Mouse (Mus musculus) heart, embryonic 14.5 days (tissue): ENCODE data around the gene Hoxa4. TPM values are rescaled to one million over a fixed set of nuclear protein-coding genes. Genes with fewer than 3 reads are reported as not detected.

Experiments
- ATAC-seq: fragments of 200-750 bp; cut with Nextera tagmentation; 2 replicates; pipeline ENCODE4 v1.8.0; 2017; ENCODE audit warnings: low read depth, moderate TSS enrichment; ENCODE audit not compliant: insufficient number of reproducible peaks, insufficient read depth, low FRiP score
- H3K27ac ChIP-seq, 2 experiments: fragments of 200-500 bp in 1 of 2; fragments of 300-500 bp in 1 of 2; sonication (generic) in 1 of 2; replicated peaks in 1 of 2; 2 replicates each; pipeline ENCODE4 v1.5.1; 2012 to 2014; ENCODE audit warnings: low read depth in 2 of 2, low read length in 2 of 2, control low read depth in 1 of 2, mild to moderate bottlenecking in 1 of 2, mixed read lengths in 1 of 2; ENCODE audit not compliant: control insufficient read depth in 1 of 2, insufficient read depth in 1 of 2
- H3K27me3 ChIP-seq: fragments of 300-500 bp; sonication (generic); 2 replicates; pipeline ENCODE4 v1.6.1; 2014; ENCODE audit warnings: mild to moderate bottlenecking, low read length, control low read depth; ENCODE audit not compliant: control insufficient read depth, insufficient read depth
- H3K36me3 ChIP-seq: fragments of 300-500 bp; sonication (generic); 2 replicates; pipeline ENCODE4 v1.6.1; 2014; ENCODE audit warnings: mild to moderate bottlenecking, control low read depth, low read length, mixed read lengths; ENCODE audit not compliant: control insufficient read depth, insufficient read depth
- H3K4me1 ChIP-seq, 2 experiments: fragments of 200-500 bp in 1 of 2; fragments of 300-500 bp in 1 of 2; sonication (generic) in 1 of 2; 2 replicates each; pipeline ENCODE4 v1.6.1; 2012 to 2014; ENCODE audit warnings: low read length in 2 of 2, control low read depth in 1 of 2, mixed read lengths in 1 of 2; ENCODE audit not compliant: control insufficient read depth in 2 of 2, insufficient read depth in 2 of 2
- H3K4me2 ChIP-seq: fragments of 300-500 bp; sonication (generic); 2 replicates; pipeline ENCODE4 v1.6.1; 2014; ENCODE audit warnings: mild to moderate bottlenecking, low read length
- H3K4me3 ChIP-seq, 2 experiments: fragments of 200-500 bp in 1 of 2; fragments of 300-500 bp in 1 of 2; sonication (generic) in 1 of 2; 2 replicates each; pipeline ENCODE4 v1.5.1; 2012 to 2014; ENCODE audit warnings: low read length in 2 of 2, mild to moderate bottlenecking in 2 of 2, control low read depth in 1 of 2, low read depth in 1 of 2, moderate library complexity in 1 of 2; ENCODE audit not compliant: control insufficient read depth in 1 of 2, insufficient read depth in 1 of 2
- H3K9ac ChIP-seq: fragments of 300-500 bp; sonication (generic); 2 replicates; pipeline ENCODE4 v1.6.1; 2014; ENCODE audit warnings: mild to moderate bottlenecking, low read length
- H3K9me3 ChIP-seq: fragments of 300-500 bp; sonication (generic); 2 replicates; pipeline ENCODE4 v1.6.1; 2016; ENCODE audit warnings: low read length, control low read depth; ENCODE audit not compliant: control insufficient read depth
- WGBS: fragments of 180-500 bp; shearing (Covaris S2); extraction: QIAGEN DNeasy Blood & Tissue Kit; methylation state at CpG from one replicate; pipeline ENCODE4 v1.1.7; 2014; 5-methylcytosine and 5-hydroxymethylcytosine counted together
- polyA plus RNA-seq: library from polyadenylated mRNA; unstranded; fragments of >200 nt; fragmentation: Nextera tagmentation; extraction: Ambion mirVana; gene quantifications from 2 replicates; pipeline ENCODE4 v1.2.1, GENCODE M21; 2014

Gene Hoxa4
- polyA plus RNA-seq, 1 experiment from 2014 or later, result 0.36 TPM

DNA sequence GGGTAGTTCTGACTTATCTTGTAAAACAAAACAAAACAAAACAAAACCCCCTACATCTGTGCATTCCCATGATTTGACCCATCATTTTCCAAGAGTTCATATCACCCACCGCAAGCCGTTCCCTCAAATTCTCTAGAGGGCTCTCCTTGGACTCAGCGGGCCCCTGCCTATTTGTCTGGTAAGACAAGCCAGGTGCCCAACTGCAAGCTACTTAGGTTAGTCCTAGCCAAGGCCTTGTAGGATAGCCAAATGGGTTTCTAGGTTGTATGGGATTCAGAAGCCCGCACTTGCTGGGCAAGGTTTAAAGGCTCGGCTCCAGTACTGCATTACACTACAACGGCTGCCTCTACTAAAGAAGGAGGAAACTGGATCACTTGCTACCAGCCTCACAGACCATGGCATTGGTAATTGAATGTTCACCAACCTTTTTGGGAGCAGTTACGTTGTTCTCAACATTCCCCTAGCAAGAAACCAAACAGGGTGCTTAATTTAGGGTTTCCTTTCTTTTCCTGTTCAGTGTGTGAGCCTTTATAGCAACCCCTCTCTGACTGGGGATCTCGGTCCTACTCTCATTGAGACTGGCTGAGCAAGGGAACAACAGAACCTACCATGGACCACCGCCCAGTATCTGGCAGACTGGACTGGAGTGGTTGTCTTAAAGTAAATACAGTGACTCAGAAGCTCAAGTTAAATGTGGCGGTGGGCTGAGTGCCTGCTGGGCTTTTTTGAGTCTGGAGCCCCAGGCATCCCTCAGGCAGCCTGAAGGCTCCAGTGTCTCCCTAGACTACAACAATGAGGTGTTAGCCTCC lies 46.0 kb upstream of the Hoxa4 start:
- Histone ChIP-seq H3K4me3 (no peak overlapping the region), H3K27ac (no peak overlapping the region), H3K4me2 (no peak overlapping the region), H3K36me3 (no peaks in the 10 kb centered on the region), H3K4me1 (peaks cover 0 to 3% of the 10 kb centered on the region in 2 experiments; a peak in 2 of 4 replicates), H3K27me3 (peaks cover 100% of the 10 kb centered on the region), H3K9me3 (no peaks in the 10 kb centered on the region), H3K9ac (no peak overlapping the region)
- ATAC-seq, result no peak
- WGBS, result 12% methylated on average over 10 of the region's 10 CpGs

DNA sequence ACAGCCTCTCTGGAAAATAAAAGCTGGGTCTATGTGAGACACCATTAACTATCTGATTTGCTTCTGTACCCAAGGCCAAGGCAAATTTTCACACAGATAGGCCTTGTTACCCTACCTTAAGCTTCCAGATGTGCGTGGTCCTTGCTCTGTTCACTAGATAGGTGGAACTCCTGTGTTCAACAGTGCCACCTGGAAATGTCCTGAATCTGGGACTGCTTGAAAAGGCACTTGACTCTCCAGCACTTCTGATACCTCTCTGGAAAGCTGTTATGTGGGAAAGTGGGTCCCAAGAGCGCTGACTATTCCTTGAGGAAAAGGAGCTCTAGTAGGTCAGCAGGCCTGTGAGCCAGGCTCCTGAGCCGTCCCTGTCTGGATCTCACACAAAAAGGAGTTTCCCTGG lies 45.3 kb upstream of the Hoxa4 start:
- H3K27me3 ChIP-seq, result peaks cover 100% of the 10 kb centered on the region
- no peak for ATAC-seq
- H3K4me2 ChIP-seq, result no peak overlapping the region
- H3K4me3 ChIP-seq, result no peak overlapping the region
- H3K36me3 ChIP-seq, result no peaks in the 10 kb centered on the region
- H3K4me1 ChIP-seq, result peaks cover 0 to 3% of the 10 kb centered on the region in 2 experiments; a peak in 2 of 4 replicates
- H3K9me3 ChIP-seq, result no peaks in the 10 kb centered on the region
- 11% methylated on average over 3 of the region's 3 CpGs for WGBS
- no peak overlapping the region for H3K9ac ChIP-seq
- H3K27ac ChIP-seq, result no peak overlapping the region

DNA sequence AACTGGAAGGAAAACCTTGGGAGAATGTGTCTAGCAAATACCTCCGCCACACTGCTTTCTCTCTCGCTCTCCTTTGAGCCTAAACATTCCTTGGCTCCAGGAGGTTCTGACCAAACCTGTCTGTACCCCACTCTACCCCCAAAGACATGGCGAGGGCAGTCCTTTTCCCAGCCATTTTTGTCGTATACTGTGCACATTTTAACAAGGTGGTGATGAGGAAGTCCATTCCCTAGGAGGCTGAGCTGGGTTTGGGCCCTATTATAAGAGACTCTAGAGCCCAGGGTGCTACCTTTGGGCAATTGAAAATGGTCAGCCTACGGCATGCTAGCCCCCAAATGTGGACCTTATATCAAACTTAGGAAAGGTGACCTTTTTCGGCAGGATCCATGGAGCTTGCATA lies 44.3 kb upstream of the Hoxa4 start:
- Histone ChIP-seq H3K4me2 (no peak overlapping the region), H3K9me3 (no peaks in the 10 kb centered on the region), H3K4me1 (peaks cover 0 to 3% of the 10 kb centered on the region in 2 experiments; a peak in 2 of 4 replicates), H3K9ac (no peak overlapping the region), H3K27ac (no peak overlapping the region), H3K36me3 (no peaks in the 10 kb centered on the region), H3K4me3 (no peak overlapping the region), H3K27me3 (peaks cover 99% of the 10 kb centered on the region)
- ATAC-seq, result no peak
- WGBS, result 21% methylated on average over 6 of the region's 6 CpGs

DNA sequence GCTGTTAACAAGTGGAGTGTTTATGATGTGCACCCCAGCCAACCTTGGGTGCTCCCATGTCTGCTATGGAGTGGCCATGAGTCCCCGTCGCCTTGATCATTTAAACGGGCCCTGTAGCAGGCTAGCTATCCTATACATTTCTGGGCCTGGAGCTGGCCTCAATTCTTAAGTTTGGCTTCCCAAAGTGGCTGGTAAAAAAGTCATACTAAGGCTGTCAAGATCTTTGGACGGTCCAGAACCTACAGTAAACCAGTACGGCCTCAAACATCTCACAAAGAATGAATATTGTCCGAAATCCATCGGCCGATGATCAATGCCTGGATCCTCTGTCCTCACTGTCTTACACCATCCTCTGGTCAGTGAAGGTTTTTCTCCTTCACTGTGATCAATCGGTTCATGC lies 43.7 kb upstream of the Hoxa4 start:
- no peak overlapping the region for H3K4me3 ChIP-seq
- no peaks in the 10 kb centered on the region for H3K9me3 ChIP-seq
- H3K27ac ChIP-seq, result no peak overlapping the region
- no peak overlapping the region for H3K9ac ChIP-seq
- no peak overlapping the region for H3K4me2 ChIP-seq
- H3K27me3 ChIP-seq, result peaks cover 99% of the 10 kb centered on the region
- WGBS, result 28% methylated on average over 9 of the region's 9 CpGs
- peaks cover 0 to 3% of the 10 kb centered on the region in 2 experiments; a peak in 2 of 4 replicates for H3K4me1 ChIP-seq
- no peaks in the 10 kb centered on the region for H3K36me3 ChIP-seq
- ATAC-seq, result no peak

DNA sequence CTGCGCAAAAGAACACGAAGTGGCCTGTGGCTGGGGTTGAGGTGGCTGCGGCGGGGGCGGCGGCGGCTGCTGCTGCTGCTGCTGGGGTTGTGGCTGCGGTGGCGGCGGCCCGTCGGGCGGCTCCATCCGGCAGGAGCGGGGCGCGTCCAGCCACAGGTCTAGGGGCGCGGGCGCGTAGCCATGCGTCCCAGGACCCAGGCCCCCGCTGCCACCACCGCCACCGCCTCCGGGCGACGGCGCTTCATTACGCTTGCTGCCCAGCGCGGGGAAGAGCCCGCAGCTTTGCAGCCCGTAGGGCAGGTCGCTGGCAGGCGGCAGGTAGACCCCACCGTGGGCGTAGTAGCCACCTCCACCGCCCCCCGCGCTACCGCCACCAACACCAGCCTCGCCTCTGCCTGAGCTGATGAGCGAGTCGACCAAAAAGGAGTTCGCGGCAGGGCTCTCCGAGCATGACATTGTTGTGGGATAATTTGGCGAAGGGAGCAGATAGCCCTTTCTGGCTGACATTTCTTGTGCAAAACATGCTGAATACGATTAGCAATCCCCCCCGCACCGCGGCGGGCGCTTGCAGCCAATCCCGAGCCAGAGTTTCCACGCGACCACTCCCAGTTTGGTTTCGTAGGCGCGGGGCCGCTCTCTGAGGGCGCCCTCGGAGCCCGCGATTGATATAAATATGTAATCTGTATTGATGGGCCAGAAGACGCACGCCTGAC lies 43.0 kb upstream of the Hoxa4 start:
- H3K27ac ChIP-seq, result no peak overlapping the region
- no peak for ATAC-seq
- no peaks in the 10 kb centered on the region for H3K36me3 ChIP-seq
- H3K9me3 ChIP-seq, result no peaks in the 10 kb centered on the region
- H3K4me3 ChIP-seq, result peak overlapping the region in 1 of 2 experiments; percentile 14; a peak in 1 of 4 replicates
- no peaks in the 10 kb centered on the region; a peak in 1 of 4 replicates for H3K4me1 ChIP-seq
- WGBS, result 1% methylated on average over 67 of the region's 68 CpGs
- no peak overlapping the region for H3K4me2 ChIP-seq
- H3K27me3 ChIP-seq, result peaks cover 99% of the 10 kb centered on the region
- H3K9ac ChIP-seq, result no peak overlapping the region

DNA sequence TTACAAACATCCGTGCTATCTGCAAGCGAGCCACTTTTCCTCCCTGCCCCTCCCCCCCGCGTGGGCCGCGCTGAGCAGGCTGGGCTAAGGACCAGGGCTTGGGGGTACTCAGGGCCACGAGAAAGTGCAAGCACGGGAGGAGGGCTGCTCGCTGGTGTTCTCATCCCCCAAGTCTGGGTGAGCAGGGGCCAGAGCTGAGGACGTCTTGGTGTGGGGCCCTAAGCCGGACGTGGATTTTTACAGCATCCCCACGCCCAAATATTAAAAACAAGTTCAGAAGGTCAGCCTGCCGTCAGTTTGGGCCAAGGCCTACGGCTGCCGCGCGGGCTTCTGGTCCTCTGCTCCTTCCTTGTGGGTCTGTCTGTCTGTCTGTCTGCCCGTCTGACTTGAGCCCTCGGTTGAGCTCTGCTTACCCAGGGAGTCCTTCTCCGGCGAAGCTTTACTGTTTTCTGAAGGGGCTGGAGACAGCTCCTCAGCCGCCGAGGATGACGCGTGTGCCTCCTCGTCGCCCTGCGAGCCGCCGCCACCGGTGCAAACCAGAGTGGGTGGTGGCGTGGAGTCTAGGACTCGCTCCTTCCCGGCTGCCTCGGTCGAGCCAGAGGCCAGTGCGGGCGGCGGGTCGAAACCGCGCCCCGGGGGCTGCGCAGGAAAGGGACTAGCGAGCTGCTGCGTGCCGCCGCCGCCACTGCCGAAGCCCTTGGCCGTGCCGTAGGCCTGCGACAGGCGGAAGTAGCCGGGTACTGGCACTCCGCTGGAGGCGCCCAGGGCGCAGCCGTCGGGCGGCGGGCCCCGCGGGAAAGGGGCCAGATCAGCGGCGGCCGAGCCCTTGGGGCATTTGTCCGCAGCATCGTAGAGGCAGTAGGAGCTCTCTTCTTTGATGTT lies 42.2 kb upstream of the Hoxa4 start:
- no peak overlapping the region for H3K9ac ChIP-seq
- under 1% methylated on average over 69 of the region's 70 CpGs for WGBS
- no peaks in the 10 kb centered on the region; a peak in 1 of 4 replicates for H3K4me1 ChIP-seq
- no peak overlapping the region; the same call in 1 of the 2 replicates for H3K4me2 ChIP-seq
- H3K36me3 ChIP-seq, result no peaks in the 10 kb centered on the region
- H3K9me3 ChIP-seq, result no peaks in the 10 kb centered on the region
- H3K27me3 ChIP-seq, result peaks cover 99% of the 10 kb centered on the region
- H3K4me3 ChIP-seq, result peak overlapping the region in 1 of 2 experiments; percentile 14; a peak in 2 of 4 replicates
- no peak for ATAC-seq
- H3K27ac ChIP-seq, result no peak overlapping the region

DNA sequence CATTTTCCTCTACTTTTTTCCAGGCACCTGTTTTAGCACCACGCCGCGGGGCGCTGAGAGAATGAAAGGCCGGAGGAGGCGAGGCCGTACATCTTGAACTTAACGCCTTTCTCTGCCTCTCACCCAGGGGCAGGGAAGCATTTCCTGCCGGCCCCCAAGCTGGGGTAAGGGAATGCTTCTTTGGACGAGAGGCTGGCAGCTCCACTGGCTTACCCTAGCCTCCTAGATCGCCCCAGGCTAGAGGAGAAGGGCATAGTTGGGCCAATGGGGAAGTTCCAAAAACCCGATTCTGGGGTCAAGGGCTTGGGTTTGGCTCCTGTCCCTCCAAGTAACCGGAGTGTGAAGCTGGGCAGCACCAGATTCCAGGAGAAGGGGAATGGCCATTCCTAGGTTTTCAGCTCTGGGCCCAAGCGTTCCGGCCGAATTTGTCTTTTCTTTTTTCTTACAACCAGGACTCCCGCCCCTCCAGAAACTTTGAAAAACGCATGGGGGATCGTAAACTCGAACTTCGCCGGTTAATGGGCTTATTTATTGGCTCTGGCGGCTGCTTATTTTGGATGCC lies 41.5 kb upstream of the Hoxa4 start:
- whole genome bisulfite sequencing, result 2% methylated on average over 23 of the region's 23 CpGs
- H3K9me3 ChIP-seq, result no peaks in the 10 kb centered on the region
- peaks cover 98% of the 10 kb centered on the region for H3K27me3 ChIP-seq
- H3K4me3 ChIP-seq, result no peak overlapping the region
- H3K36me3 ChIP-seq, result no peaks in the 10 kb centered on the region
- no peaks in the 10 kb centered on the region; a peak in 1 of 4 replicates for H3K4me1 ChIP-seq
- no peak overlapping the region for H3K27ac ChIP-seq
- ATAC-seq, result no peak
- H3K4me2 ChIP-seq, result no peak overlapping the region
- H3K9ac ChIP-seq, result no peak overlapping the region
